Mouse (Mus musculus) cerebellum, adult 2 months (tissue): Measurements from ENCODE around the gene Gtf2h4. TPM values are rescaled to one million over a fixed set of nuclear protein-coding genes. Genes with fewer than 3 reads are reported as not detected.

ENCODE experiments used
- DNase-seq, 2 experiments: peaks; one replicate each; pipeline ENCODE4 v3.0.0; 2021
- H3K27ac ChIP-seq: fragments of 200-500 bp; 2 replicates; pipeline ENCODE4 v1.5.1; 2012; ENCODE audit warnings: low read length, control low read depth, inconsistent platforms; ENCODE audit not compliant: insufficient read depth
- H3K27me3 ChIP-seq: fragments of 200-500 bp; 2 replicates; pipeline ENCODE4 v1.6.1; 2012; ENCODE audit warnings: inconsistent platforms, mild to moderate bottlenecking, low read length, moderate library complexity; ENCODE audit not compliant: control insufficient read depth, insufficient read depth
- H3K4me1 ChIP-seq: fragments of 200-500 bp; 2 replicates; pipeline ENCODE4 v1.6.1; 2011; ENCODE audit warnings: low read length; ENCODE audit not compliant: control insufficient read depth, insufficient read depth
- H3K4me3 ChIP-seq: fragments of 200-500 bp; replicated peaks from 2 replicates; pipeline ENCODE3; 2011; ENCODE audit warnings: mild to moderate bottlenecking, low read depth, low read length, control low read depth; ENCODE audit not compliant: insufficient read depth
- CTCF ChIP-seq: fragments of 200-500 bp; IDR thresholded peaks from 2 replicates; pipeline ENCODE4 v1.5.1; 2011; ENCODE audit warnings: low read depth, mild to moderate bottlenecking, control low read depth, low read length, moderate library complexity, borderline replicate concordance; ENCODE audit not compliant: insufficient read depth
- POLR2A ChIP-seq: fragments of 200-500 bp; IDR thresholded peaks from 2 replicates; pipeline ENCODE4 v1.6.1; 2011; ENCODE audit warnings: low read length, control low read depth, borderline replicate concordance; ENCODE audit not compliant: insufficient read depth
- WGBS: fragments of 180-500 bp; shearing (Covaris S2); methylation state at CpG from one replicate; pipeline ENCODE4 v1.1.7; 2018; 5-methylcytosine and 5-hydroxymethylcytosine counted together
- polyA plus RNA-seq: library from polyadenylated mRNA; depleted of rRNA; stranded (reverse); fragments of >200 nt; gene quantifications from 2 replicates; pipeline ENCODE4 v1.2.3, GENCODE M21; 2012

Gene Gtf2h4
- polyA plus RNA-seq, 1 experiment: 30.7 TPM

- no peak for TF ChIP-seq POLR2A
- TF ChIP-seq CTCF: no peak
- Histone ChIP-seq H3K27me3 (no peaks in the 10 kb centered on the region), H3K4me1 (no peaks in the 10 kb centered on the region), H3K4me3 (no peak within 1 kb of the TSS), H3K27ac (no peak within 1 kb of the TSS)
- no peak for DNase-seq
- 65% methylated on average over 13 of the region's 13 CpGs for WGBS
These were observed 29.8 kb downstream of the Gtf2h4 start, which contains the start of gene Mucl3 for GRCm38 (mm10) chr17:35643609-35644236. TSS of gene Mucl3 (minus strand) at chr17:35643695.

- Histone ChIP-seq H3K27ac (no peak overlapping the region), H3K27me3 (no peaks in the 10 kb centered on the region), H3K4me3 (no peak overlapping the region), H3K4me1 (no peaks in the 10 kb centered on the region)
- DNase-seq: no peak
- WGBS: 49% methylated on average over 6 of the region's 6 CpGs
- TF ChIP-seq CTCF (no peak), POLR2A (no peak)
These were observed 34.2 kb downstream of the Gtf2h4 start for GRCm38 (mm10) chr17:35639352-35639751.

- no peaks in the 10 kb centered on the region for H3K4me1 ChIP-seq
- H3K4me3 ChIP-seq: no peak overlapping the region
- no peak for TF ChIP-seq CTCF
- no peak for TF ChIP-seq POLR2A
- DNase-seq: peak in 1 of 2 experiments; percentile 40
- H3K27ac ChIP-seq: no peak overlapping the region
- no peaks in the 10 kb centered on the region for H3K27me3 ChIP-seq
- WGBS: 23% methylated on average over 14 of the region's 14 CpGs
These were observed 34.9 kb downstream of the Gtf2h4 start for GRCm38 (mm10) chr17:35638475-35639190.

GRCm38 (mm10) chr17:35636363-35636762 is 37.2 kb downstream of the Gtf2h4 start:
- no peaks in the 10 kb centered on the region for H3K4me1 ChIP-seq
- H3K27me3 ChIP-seq: no peaks in the 10 kb centered on the region
- WGBS: 43% methylated on average over 5 of the region's 5 CpGs
- no peak overlapping the region for H3K4me3 ChIP-seq
- peak; percentile 33 to 40 for DNase-seq
- TF ChIP-seq CTCF: no peak
- TF ChIP-seq POLR2A: no peak
- H3K27ac ChIP-seq: no peak overlapping the region

- H3K27ac ChIP-seq: no peak overlapping the region; the same call in 1 of the 2 replicates
These were observed 37.8 kb downstream of the Gtf2h4 start for GRCm38 (mm10) chr17:35635699-35636111.

GRCm38 (mm10) chr17:35635202-35635601 is 38.3 kb downstream of the Gtf2h4 start:
- Histone ChIP-seq H3K4me1 (no peaks in the 10 kb centered on the region), H3K27me3 (no peaks in the 10 kb centered on the region), H3K4me3 (no peak overlapping the region), H3K27ac (no peak overlapping the region)
- no peak for DNase-seq
- 72% methylated on average over 3 of the region's 3 CpGs for WGBS
- TF ChIP-seq CTCF (no peak), POLR2A (no peak)

More at GRCm38 (mm10) chr17:35635699-35636111, 37.8 kb downstream of the Gtf2h4 start:
- WGBS: 1% methylated on average over 15 of the region's 15 CpGs
- H3K27me3 ChIP-seq: no peaks in the 10 kb centered on the region
- TF ChIP-seq POLR2A: peak; percentile 28; the same call in 1 of the 2 replicates
- peak; percentile 79 for TF ChIP-seq CTCF
- H3K4me3 ChIP-seq: peak overlapping the region; percentile 100
- peak; percentile 77 to 82 for DNase-seq
- no peaks in the 10 kb centered on the region for H3K4me1 ChIP-seq

GRCm38 (mm10) chr17:35633992-35634391 is 39.5 kb downstream of the Gtf2h4 start:
- peak in 1 of 2 experiments; percentile 21 for DNase-seq
- 34% methylated on average over 1 of the region's 1 CpGs for WGBS
- TF ChIP-seq CTCF: peak; percentile 28; the same call in 1 of the 2 replicates
- TF ChIP-seq POLR2A: no peak
- Histone ChIP-seq H3K27ac (no peak overlapping the region), H3K4me1 (no peaks in the 10 kb centered on the region), H3K4me3 (no peak overlapping the region), H3K27me3 (no peaks in the 10 kb centered on the region)
